Mouse (Mus musculus) kidney, postnatal 0 days (tissue): ENCODE data around the gene Rfx8. TPM values are rescaled to one million over a fixed set of nuclear protein-coding genes. Genes with fewer than 3 reads are reported as not detected.

Source experiments
- ATAC-seq: fragments of 200-750 bp; cut with Nextera tagmentation; replicated peaks from 2 replicates; pipeline ENCODE4 v1.8.0; 2017; ENCODE audit warnings: low read depth, moderate number of reproducible peaks, moderate TSS enrichment, moderate library complexity; ENCODE audit not compliant: low FRiP score
- DNase-seq: peaks from one replicate; pipeline ENCODE4 v3.0.0-alpha.2; 2016; ENCODE audit warnings: low spot score
- H3K27ac ChIP-seq: fragments of 300-500 bp; sonication (generic); 2 replicates; pipeline ENCODE4 v1.5.1; 2014; ENCODE audit warnings: mild to moderate bottlenecking
- H3K27me3 ChIP-seq: fragments of 300-500 bp; sonication (generic); 2 replicates; pipeline ENCODE4 v1.6.1; 2014; ENCODE audit warnings: low read length, mixed read lengths; ENCODE audit not compliant: insufficient read depth
- H3K36me3 ChIP-seq: fragments of 300-500 bp; sonication (generic); 2 replicates; pipeline ENCODE4 v1.6.1; 2014; ENCODE audit warnings: low read length, mixed read lengths; ENCODE audit not compliant: insufficient read depth
- H3K4me1 ChIP-seq: fragments of 300-500 bp; sonication (generic); replicated peaks from 2 replicates; pipeline ENCODE4 v1.6.1; 2014; ENCODE audit warnings: antibody characterized with exemption, low read length, mixed read lengths; ENCODE audit not compliant: insufficient read depth
- H3K4me2 ChIP-seq: fragments of 300-500 bp; sonication (generic); 2 replicates; pipeline ENCODE4 v1.6.1; 2014; ENCODE audit warnings: mild to moderate bottlenecking, low read length, moderate library complexity, mixed read lengths
- H3K4me3 ChIP-seq: fragments of 300-500 bp; sonication (generic); replicated peaks from 2 replicates; pipeline ENCODE4 v1.5.1; 2014; ENCODE audit warnings: low read depth, low read length
- H3K9ac ChIP-seq: fragments of 300-500 bp; sonication (generic); 2 replicates; pipeline ENCODE4 v1.6.1; 2014; ENCODE audit warnings: low read depth, low read length
- H3K9me3 ChIP-seq: fragments of 300-500 bp; sonication (generic); replicated peaks from 2 replicates; pipeline ENCODE4 v1.6.1; 2016; ENCODE audit warnings: low read length, inconsistent platforms, mixed read lengths
- CTCF ChIP-seq: IDR thresholded peaks from 2 replicates; pipeline ENCODE4 v1.5.1; 2016; ENCODE audit warnings: antibody characterized with exemption, low read depth, mild to moderate bottlenecking, moderate library complexity
- WGBS: fragments of 180-500 bp; shearing (Covaris S2); extraction: QIAGEN DNeasy Blood & Tissue Kit; methylation state at CpG from one replicate; pipeline ENCODE4 v1.1.7; 2014; 5-methylcytosine and 5-hydroxymethylcytosine counted together
- polyA plus RNA-seq: library from polyadenylated mRNA; unstranded; fragments of >200 nt; fragmentation: Nextera tagmentation; extraction: Ambion mirVana; gene quantifications from 2 replicates; pipeline ENCODE4 v1.2.1, GENCODE M21; 2015

The Rfx8 gene
- polyA plus RNA-seq, 1 experiment from 2014 or later = 0.29 TPM

DNA sequence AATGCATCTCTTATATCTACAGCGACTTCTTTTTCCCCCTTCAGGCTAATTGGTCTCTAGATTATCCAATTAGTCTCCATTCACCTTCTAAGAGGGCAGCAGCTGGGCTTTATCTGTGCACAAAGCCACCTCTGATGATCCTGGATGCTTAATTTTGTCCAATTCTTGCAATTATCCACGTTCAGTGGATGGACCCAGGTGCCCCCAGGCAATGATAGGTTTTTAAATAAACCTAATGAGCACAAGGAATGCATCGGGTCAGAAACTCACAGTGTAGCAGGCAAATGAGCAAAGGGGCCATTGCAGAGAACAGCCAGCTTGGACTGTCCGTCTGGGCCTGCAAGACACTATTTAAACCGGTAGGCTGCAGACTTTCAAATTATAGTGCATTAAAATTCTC is 10.1 kb upstream of the Rfx8 start:
- no peaks in the 10 kb centered on the region for H3K9me3 ChIP-seq
- no peak for ATAC-seq
- H3K36me3 ChIP-seq = no peaks in the 10 kb centered on the region
- peaks cover 12% of the 10 kb centered on the region for H3K4me1 ChIP-seq
- H3K27me3 ChIP-seq = no peaks in the 10 kb centered on the region
- DNase-seq = no peak
- no peak overlapping the region for H3K4me2 ChIP-seq
- H3K9ac ChIP-seq = no peak overlapping the region
- no peak for TF ChIP-seq CTCF
- no peak overlapping the region for H3K4me3 ChIP-seq
- H3K27ac ChIP-seq = peak overlapping the region; percentile 37; the same call in 1 of the 2 replicates
- WGBS = 70% methylated on average over 5 of the region's 5 CpGs

DNA sequence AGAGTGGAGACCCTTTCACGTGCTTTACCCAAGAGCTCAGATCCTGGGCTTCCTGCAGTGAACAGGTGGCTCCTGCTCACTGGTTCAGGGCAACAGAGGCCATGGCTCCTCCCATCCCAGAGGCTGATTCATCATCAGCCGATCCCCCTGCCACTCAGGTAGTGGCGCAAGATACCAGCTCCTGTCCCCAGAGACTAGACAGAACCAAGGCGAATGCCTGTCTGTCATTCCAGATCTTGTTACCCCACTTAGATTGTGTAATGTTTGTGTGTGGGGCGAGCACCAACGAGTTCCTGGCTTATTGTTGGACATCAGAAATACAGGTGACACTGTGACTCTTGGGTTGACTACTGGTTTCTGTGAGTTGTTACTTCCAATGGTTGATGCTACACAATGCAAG is 9.1 kb upstream of the Rfx8 start:
- no peaks in the 10 kb centered on the region for H3K9me3 ChIP-seq
- ATAC-seq (no peak), DNase-seq (no peak)
- peaks cover 5% of the 10 kb centered on the region for H3K4me1 ChIP-seq
- H3K36me3 ChIP-seq = no peaks in the 10 kb centered on the region
- no peak for TF ChIP-seq CTCF
- H3K27me3 ChIP-seq = no peaks in the 10 kb centered on the region
- no peak overlapping the region for H3K4me2 ChIP-seq
- no peak overlapping the region for H3K4me3 ChIP-seq
- no peak overlapping the region for H3K27ac ChIP-seq
- no peak overlapping the region for H3K9ac ChIP-seq
- WGBS = 88% methylated on average over 6 of the region's 6 CpGs

DNA sequence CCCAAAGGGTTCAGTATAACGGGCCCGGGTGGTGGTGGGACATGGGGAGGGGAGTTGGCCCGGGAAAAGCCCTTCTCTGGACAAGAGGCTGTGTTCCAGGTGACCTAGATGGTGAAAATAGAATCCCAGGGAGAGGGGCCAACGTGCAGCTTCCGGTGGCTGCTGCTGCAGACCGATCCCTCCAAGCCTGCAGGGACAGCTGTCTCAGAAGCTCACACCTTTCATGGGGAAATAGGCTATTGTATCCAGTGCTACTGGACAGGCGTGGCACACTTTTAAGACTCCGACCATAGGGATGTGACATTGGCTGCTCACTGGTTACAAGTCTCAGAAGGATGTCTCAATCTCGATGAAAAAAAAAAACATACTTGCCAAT is 542 bp upstream of the Rfx8 start:
- ATAC-seq = 0 out of 2 replicates have a peak, but pooled peaks have one; percentile 10
- Histone ChIP-seq H3K9me3 (no peaks in the 10 kb centered on the region), H3K9ac (peak overlapping the region; percentile 50; the same call in 1 of the 2 replicates), H3K4me1 (peaks cover 16% of the 10 kb centered on the region), H3K27me3 (no peaks in the 10 kb centered on the region), H3K27ac (no peak overlapping the region), H3K4me2 (peak overlapping the region; percentile 65), H3K36me3 (no peaks in the 10 kb centered on the region), H3K4me3 (0 out of 2 replicates have a peak overlapping the region, but pooled peaks have one; percentile 40)
- WGBS = 15% methylated on average over 9 of the region's 9 CpGs
- no peak for TF ChIP-seq CTCF
- no peak for DNase-seq

DNA sequence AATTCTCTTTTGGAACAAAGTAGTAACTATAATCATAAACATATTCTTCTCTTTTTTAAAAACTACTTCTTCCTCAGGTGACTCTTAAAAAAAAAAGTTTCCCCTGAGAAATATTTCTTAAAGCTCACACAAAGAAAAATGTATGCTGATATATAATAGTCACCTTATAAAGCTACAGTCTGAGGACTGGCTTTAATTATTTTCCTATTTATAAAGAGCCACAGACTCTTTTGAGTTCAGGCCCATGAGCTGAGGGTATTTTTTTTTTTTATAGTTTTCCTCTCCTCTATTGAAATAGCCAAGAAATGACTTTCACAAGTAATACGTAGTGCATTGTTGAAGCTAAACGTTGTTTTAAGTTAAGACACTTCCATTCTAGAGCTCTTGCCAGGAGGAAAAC is 611 bp downstream of the Rfx8 start:
- 32% methylated on average over 2 of the region's 2 CpGs for WGBS
- H3K9ac ChIP-seq = no peak overlapping the region; the same call in 1 of the 2 replicates
- no peaks in the 10 kb centered on the region for H3K9me3 ChIP-seq
- H3K36me3 ChIP-seq = no peaks in the 10 kb centered on the region
- TF ChIP-seq CTCF = no peak
- no peak overlapping the region for H3K27ac ChIP-seq
- H3K4me3 ChIP-seq = no peak overlapping the region
- no peak for ATAC-seq
- H3K27me3 ChIP-seq = no peaks in the 10 kb centered on the region
- DNase-seq = no peak
- peaks cover 22% of the 10 kb centered on the region for H3K4me1 ChIP-seq
- peak overlapping the region; percentile 65 for H3K4me2 ChIP-seq

DNA sequence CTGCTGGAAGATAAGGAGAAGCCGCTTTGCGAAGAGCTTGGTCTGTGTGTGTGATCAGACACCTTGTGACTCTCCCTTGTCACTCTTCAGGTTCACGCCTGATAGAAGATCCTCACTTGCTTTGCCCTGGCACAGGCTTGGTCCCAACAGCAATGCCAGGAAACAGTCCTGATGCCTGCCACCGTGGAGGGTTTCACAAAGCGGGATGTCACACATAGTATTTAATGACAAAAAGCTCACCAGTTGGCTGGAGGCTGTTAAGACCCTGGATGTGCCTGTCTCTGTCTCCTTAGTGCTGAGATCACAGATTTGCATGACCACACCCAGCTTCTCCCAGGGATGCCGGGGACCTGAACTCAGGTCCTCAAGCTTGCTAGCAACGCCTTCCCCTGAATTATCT is 5.2 kb downstream of the Rfx8 start:
- ATAC-seq (no peak), DNase-seq (no peak)
- 88% methylated on average over 7 of the region's 7 CpGs for WGBS
- H3K4me1 ChIP-seq = peaks cover 24% of the 10 kb centered on the region
- no peaks in the 10 kb centered on the region for H3K9me3 ChIP-seq
- no peaks in the 10 kb centered on the region for H3K36me3 ChIP-seq
- no peak overlapping the region for H3K4me3 ChIP-seq
- TF ChIP-seq CTCF = no peak
- H3K27ac ChIP-seq = peak overlapping the region; percentile 81
- H3K4me2 ChIP-seq = no peak overlapping the region
- H3K27me3 ChIP-seq = no peaks in the 10 kb centered on the region
- no peak overlapping the region for H3K9ac ChIP-seq

DNA sequence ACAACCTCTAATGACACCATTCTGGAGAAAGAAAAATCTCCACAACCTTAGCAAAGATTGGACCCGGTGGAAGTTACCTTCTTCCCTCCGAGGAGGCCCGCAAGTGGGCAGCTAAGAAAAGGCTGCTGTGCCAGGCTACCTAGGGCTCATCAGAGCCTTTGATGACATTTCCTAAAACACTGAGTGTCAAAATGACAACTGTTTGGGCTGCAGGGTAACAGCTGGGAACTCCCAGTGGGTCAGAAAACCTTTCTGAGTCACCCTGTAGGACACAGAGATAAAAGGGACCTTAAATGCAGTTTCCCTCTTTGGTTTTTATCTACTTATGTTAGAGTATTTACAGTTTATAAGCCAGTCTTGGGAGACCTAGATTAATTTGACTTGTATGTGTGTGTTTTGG is 6.1 kb downstream of the Rfx8 start:
- H3K36me3 ChIP-seq = no peaks in the 10 kb centered on the region
- H3K4me2 ChIP-seq = no peak overlapping the region
- ATAC-seq (no peak), DNase-seq (no peak)
- 52% methylated on average over 3 of the region's 3 CpGs for WGBS
- H3K9ac ChIP-seq = no peak overlapping the region
- TF ChIP-seq CTCF = no peak
- no peaks in the 10 kb centered on the region for H3K9me3 ChIP-seq
- H3K4me3 ChIP-seq = no peak overlapping the region
- no peaks in the 10 kb centered on the region for H3K27me3 ChIP-seq
- H3K27ac ChIP-seq = peak overlapping the region; percentile 81
- peaks cover 21% of the 10 kb centered on the region; the same call in 1 of the 2 replicates for H3K4me1 ChIP-seq

DNA sequence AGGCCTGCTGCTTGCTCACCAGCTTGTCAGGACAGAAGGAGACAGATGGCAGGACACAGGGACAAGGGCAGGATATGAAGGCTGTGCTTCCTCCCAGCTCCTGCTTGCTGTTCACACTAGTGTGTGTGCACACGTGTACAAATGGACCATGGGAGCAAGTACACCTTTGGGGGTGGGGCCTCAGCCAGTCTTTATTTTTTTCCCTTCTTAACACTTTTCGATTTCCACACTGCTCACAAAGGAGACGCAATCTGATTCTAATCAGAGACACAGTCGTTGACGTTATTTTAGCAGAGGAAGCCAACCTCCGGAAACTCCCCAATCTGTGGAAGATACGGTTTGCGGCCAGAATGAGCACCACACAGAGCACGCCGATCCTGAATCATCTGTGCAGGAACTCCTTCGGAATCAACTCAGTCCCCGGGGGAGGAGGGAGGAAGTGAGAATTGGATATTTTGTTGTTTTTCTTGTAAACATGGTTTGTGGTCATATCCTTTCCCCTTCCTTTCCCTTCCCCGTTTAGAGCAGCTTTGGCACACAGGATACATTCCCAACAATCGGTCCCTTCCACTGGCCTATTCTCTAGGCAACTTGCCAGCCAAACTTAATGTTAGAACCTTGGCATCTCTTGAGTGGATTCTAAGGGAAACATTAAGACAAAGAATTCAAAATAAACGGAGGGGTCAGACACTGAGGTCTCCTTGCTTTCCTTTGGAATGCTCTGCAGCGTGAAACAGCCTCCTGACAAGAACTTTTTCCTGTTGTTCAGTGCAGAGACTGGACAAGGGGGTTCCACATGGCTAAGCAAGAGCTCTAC is 6.7 kb downstream of the Rfx8 start:
- H3K27ac ChIP-seq = peak overlapping the region; percentile 81
- no peak overlapping the region for H3K4me3 ChIP-seq
- H3K9ac ChIP-seq = no peak overlapping the region
- DNase-seq (peak; percentile 97), ATAC-seq (peak; percentile 67)
- no peak for TF ChIP-seq CTCF
- H3K4me1 ChIP-seq = peaks cover 21% of the 10 kb centered on the region; the same call in 1 of the 2 replicates
- WGBS = 7% methylated on average over 16 of the region's 16 CpGs
- no peaks in the 10 kb centered on the region for H3K36me3 ChIP-seq
- no peak overlapping the region for H3K4me2 ChIP-seq
- no peaks in the 10 kb centered on the region for H3K9me3 ChIP-seq
- H3K27me3 ChIP-seq = no peaks in the 10 kb centered on the region
